Mouse (Mus musculus) skeletal muscle tissue, adult 2 months (tissue): Measurements from ENCODE around the gene Smad3.

Experiments used
- DNase-seq: peaks from one replicate; pipeline ENCODE4 v3.0.0-alpha.2; 2012; ENCODE audit warnings: low read depth, low spot score

Smad3 gene

DNA sequence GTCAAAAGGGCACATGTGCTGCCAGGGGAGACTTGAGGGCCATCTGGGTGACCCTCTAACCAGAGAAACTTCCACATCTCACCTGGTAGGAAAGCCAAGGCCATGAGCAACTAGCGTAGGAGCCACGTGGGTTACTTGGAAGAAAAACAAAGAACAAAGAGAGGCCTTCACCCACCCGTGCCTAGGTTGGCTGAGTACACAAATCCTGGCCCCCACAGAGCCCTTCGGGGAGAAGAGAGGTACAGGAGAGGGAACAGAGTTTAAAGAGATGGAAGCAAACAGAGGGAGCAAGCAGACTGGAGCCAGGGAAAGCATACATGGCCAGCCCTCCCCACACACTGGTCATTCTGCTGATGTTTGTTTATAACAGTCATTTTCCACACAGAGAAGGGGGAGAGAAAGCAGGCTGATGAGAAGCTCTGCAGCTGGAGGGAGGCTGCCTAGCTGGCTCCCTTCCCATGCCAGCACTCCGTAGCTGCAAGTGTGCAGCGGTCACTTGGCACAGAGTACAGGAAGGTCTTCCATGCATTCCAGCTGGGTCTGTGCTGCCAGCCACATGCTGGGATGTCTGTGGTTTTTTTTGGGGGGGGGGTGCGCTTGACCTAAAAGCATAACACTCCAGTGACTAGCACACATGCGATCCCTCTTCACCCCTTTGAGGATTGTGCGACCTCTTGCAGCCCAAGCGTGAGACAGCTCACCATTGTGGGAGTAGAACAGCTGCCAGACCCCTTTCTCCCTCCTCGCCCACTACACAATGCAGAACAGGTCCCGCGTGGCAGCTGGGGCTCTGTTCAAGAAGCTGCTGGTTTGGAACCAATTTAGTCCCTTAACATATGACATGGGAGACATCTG is 92.8 kb downstream of the Smad3 start:
- peak; percentile 53 for DNase-seq

DNA sequence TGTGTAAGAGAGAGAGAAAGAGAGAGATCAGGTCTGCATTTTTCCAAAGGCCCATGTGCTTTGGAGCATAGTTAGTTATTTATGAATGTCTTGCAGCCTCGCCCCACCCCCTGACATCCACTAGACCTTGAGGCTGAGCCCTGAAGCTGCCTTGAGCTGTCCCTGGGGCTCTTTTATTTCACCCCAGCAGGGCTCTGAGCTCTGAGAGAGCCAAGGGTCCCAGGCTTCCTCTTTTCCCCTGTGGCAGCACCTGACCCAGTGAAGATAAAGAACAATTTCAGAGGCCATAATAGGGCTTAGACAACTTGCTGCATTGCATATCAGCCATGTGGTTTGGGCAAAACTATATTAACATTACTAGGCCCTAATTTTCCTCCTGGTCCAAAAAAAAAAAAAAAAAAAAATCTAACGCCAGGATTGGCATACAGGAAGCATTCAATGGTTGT is 93.5 kb downstream of the Smad3 start:
- DNase-seq, result no peak

DNA sequence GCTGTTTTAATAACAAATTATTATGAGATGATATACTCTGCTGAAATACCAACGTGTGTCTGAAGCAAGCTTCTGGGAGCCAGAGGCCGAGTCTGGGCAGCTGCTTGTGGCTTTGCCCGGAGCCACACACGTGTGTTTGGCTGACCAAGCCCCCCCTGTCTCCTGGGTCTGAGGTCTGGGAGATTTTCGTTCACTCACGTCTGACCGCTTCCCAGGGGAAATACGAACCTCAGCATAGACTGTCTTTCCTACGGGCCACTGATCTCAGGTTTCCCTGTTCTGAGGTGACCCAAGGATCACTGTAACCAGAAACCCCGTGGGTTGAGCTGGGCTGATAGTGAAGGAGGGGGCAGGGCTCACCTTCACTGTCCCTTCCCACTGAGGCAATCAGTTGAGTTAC is 94.6 kb downstream of the Smad3 start:
- DNase-seq, result peak; percentile 91

DNA sequence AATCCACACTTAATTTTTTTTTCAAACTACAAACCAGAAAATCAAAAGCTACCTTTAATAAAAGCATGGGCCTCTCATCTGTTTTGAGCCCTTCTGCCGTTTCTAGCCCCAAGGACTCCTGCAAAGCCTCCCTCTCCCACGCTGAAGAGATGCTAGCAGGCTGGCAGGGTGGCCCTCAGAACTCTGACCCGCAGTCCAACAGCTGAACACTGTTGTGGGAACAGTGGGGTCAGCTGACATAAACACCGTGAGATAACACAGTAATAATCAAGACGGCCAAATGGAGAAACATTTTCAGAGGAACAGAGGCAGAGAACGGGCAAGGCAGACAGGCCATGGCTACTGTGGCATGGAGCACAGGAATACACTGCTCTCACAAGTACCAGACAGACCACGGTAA is 95.0 kb downstream of the Smad3 start:
- no peak for DNase-seq

DNA sequence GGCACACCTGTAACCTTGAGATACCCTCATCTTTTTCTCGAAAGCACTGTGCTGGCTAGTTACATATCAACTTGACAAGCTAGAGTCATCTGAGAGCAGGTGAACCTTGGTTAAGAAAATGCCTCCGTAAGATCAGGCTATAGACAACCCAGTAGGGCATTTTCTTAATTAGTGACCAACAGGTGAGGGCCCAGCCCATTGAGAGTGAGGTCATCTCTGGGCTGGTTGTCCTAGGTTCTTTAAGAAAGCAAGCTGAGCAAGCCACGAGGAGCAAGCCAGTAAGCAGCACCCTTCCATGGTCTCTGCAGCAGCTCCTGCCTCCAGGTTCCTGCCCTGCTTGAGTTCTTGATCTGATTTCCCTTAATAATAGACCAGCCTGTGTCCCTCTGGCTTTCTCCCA is 97.1 kb downstream of the Smad3 start:
- DNase-seq, result no peak

DNA sequence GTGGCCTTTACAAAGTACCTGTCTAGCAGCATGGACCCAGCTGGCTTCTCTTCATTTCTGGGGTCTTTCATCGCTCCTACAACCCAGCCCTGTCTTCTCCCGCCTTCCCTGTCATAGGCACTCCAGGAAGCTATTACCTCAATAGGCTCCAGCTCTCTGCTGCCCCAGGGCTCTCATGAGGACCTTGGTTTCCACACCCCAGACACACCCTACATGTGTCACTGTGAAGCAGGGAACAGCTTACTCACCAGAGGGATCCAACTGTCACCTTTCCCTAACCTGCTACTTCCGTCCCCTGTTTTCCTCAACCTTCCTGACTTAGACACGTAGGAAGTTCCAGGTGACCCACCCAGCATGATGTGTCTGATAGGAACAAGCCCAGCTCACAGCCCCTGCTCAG is 97.7 kb downstream of the Smad3 start:
- DNase-seq, result no peak

DNA sequence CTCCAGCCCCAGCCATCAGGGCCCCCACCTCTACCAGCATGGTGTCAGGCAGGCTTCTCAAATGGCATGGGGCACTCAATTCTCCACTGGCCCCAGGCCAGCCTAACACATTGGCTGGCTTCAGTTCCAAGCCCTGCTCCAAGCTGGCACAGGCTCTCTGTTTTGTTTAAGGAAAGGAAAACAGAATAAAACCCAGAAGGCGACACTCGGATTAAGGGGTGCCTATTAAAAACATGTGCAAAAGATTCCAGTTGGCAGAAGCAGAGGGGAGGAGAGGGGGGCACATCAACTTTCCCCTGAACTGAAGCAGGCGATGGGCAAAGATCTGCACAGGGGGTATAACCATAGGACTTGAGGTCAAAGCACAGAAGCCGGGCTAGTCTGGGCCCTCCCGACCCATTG is 98.8 kb downstream of the Smad3 start:
- peak; percentile 55 for DNase-seq

DNA sequence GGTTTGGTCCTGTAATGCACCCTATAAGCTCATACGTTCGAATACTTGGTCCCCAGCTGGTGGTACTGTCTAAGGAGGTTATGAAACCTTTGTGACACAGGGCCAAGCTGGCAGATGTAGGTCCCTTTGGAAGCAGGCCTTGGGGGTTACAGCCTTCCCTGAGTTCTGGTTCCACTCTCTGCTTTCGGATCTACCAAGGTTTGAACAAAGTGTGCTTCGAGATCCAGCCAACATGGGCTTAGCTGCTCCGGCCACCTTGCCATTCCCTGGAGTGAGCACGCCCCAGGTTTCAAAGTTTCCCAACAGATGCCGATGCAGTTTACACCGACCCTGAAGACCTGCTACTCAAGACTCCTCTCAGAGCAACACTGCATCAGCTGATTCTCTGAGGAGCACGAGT is 99.4 kb downstream of the Smad3 start:
- DNase-seq, result peak; percentile 58

DNA sequence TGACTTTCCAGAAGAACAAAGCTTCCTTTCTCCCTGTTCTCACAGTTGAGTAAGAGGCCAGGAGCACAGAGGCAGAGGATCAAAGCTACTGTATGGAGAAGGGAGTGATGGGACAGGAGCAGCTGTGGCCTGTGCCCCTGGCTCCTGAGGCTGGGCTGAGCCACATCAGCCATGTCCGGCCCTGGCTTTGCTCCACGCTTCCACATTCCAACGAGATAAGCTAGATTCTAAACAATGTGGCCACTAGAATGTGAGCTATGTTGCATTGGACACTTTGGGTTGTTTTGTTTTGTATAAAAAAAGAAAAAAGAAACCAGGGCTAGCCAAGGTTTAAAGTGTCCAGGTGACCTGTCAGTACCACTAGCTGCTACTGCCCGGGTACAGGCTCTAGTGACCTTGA is 100.6 kb downstream of the Smad3 start:
- DNase-seq, result no peak

DNA sequence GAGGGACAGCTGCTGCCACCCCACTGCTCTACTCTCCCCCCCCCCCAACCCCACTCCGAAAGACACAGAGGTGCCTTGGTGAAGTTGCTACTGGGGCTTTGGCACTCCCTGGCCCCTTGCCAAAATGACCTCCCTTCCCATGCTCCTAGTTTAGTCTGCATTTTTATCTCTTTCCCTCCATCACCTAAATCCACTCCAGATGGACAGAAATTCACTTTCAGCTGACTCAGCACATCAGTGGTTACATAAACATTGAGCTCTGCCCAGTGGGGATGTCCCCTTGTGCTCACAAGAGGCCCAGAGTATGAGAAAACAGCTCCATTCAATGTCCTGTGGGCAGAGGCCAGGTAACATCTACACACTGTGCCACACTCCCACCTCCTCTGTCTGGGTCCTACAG is 102.7 kb downstream of the Smad3 start:
- no peak for DNase-seq

DNA sequence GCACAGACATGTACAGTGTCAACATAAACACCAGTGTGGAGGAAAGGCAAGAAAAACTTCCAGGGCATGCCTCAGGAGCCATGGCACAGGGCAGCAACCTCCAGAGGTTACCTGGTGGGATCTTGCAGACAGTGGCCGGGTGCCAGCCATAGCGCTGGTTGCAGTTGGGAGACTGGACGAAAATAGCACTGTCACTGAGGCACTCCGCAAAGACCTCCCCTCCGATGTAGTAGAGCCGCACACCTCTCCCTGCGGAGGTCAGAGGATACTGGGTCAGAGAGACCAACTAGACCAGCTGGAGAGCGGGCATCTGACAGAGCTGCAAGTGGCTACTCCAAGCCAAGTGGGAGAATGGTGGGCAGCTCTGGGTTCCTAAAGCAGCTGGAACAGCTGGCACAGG is 103.2 kb downstream of the Smad3 start:
- DNase-seq, result no peak

DNA sequence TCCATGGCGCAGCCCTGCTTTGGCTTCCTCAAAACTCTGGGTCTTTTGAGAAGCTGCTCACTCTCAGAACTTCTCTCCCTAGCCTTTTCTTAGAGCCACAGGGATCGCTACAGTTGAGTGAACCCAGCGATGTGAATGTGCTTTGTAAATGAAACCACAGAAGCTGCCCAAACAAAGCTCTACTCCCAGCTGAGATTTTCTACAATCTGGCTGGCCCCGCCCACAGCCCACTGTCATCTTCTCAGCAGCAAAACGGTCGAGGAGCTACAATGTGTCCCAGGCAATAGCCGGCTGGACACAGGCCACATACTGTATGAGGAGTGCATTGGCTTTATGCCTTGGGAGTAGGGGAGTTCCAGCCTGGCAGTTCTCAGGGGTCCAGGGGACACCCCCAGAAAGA is 104.1 kb downstream of the Smad3 start:
- no peak for DNase-seq

DNA sequence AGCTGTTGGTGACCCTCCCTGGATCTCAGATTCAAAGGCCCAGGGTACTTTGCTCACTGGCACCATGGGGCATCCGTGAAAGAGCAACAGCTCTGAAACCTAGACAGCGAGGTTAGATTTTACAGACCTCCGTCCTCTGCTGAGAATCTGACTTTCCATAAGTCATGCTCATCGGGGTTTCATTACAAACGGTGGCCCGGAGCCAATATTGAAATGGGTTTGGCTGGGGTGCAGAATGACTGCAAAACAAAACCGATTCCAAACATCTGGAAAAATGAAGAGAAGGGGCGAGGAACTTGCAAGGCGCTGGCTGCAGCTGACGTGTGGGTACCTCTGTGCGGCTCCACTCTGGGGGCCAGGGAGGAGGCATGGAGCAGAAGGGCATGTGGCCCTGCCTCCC is 106.2 kb downstream of the Smad3 start:
- DNase-seq, result peak; percentile 71

DNA sequence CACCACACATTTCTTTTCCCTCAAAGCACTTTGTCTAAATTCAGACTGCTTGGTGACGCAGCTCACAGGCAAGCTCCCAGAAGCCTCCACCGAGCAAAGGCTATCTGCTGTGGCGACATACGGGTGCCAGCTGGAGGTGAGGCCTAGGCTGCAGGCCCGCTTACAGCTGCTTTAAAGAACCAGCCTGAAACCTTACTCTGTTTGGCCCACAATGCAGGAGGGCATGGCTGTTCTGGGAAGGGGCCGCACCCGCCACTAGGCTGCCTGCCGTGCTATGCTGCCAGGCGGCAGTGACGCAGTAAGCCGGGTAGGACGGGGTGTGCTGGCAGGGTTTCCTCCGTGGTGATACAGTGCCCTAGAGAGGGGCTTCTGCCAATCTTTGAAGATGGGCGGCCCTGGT is 106.9 kb downstream of the Smad3 start:
- peak; percentile 92 for DNase-seq

DNA sequence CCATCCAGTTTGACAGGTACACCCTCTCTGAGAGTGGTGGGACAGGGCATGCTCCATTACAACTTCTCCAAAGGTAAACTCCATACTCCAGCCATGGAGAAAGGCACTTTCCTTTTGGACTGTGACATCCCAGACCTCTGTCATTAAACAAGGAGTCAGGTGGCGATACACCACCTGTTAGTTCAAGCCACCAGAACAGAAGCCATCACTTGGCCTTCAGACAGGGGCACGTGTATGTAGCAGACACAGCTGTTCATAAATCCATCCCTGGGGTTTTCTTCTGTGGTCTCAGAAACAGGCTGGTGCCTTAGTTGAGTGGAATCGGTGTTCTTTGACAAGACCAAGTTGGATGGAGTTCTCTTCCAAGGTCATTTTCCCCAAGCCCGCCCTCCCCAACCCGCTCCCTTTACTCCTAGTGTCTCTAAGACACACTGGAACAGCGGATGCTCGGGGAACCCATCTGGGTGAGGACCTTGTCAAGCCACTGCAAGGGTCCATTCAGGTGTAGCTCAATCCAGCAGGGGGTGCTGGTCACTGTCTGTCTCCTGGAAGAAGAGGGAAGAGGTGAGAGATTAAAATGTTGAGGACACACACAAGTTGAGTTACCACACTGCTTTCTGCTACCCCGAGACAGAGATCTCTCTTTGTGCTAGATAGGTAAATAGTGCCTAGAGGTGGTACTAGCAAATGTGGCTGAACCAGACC is 107.8 kb downstream of the Smad3 start:
- no peak for DNase-seq

DNA sequence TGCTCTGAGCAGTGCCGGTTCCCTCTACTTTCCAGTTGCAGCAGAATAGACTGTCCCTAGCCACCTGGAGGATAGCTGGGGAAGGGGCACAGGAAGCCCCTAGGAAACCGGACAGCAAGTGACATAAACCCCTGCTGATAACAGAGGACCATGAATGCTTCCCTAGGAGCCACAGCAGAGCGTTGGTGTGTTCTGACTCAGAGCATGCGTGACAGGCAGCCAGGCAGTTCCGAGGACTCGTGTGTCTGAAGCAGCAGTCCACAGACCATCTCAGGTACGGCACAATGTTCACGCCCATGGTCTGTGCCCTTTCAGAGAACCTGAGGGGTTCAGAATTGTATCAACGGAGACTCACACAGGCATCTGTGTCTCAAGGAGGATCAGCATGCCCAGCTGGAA is 109.3 kb downstream of the Smad3 start:
- no peak for DNase-seq

DNA sequence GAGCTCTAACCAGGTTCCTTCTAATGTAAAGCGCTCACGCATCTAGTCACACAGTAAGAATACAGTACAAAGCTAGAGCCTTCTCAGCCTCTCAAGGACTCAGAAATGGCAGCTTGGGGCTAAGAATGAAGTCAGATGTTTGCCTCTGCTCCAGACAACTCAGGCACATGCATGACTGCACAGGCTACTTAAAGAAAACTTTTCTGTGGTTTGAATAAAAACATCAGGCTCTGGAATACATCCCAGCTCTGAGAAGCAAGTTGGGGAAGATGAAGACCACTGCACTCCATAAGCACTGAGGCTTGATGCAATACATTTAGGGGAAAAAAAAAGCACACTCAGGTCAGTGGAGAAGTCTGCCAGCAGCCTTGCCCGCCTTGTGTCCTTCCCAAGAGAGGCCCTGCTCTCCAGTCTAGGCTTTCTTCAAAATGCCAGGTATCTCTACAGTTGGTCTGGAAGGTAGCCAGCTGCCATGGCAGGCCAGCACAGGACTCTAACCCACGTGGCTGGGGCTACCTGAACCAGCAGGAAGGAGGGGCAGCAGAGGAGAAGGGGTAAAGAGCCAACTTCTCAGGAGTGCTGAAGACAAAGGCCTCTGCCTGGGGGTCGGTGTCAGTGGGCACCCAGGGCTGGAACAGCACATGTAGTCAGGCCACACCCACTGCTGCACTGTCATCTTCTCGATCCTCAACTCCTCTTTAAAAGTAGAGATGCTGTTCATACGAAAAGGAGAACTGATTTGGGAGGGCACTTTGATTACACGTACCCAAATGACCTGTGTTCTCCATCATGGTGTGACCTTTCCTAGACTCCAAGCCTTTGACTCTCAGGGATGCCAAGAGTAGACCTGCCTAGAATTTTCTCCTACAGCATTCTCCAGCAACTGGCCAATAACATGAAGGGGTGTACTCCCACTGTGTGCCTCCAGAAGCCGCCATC is 109.9 kb downstream of the Smad3 start:
- no peak for DNase-seq

DNA sequence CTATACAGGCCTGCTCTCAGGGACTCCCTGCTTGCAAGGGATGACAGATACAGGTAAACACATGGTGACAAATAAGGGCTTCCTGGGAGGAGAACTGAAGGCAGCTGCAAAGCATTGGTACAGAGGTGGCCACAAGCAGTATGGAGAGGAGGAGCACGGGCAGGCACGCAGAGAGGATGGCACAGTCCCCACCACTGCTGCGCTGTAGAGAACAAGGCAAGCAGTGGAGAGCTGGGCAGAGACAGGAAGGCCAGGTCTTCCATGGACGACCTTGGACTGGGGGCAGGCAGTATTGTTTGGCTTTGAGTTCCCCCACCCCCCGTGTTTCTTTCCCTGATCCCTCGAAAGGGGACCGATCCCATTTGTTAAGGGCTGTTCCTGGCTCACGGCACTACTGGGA is 112.7 kb downstream of the Smad3 start:
- DNase-seq, result no peak

DNA sequence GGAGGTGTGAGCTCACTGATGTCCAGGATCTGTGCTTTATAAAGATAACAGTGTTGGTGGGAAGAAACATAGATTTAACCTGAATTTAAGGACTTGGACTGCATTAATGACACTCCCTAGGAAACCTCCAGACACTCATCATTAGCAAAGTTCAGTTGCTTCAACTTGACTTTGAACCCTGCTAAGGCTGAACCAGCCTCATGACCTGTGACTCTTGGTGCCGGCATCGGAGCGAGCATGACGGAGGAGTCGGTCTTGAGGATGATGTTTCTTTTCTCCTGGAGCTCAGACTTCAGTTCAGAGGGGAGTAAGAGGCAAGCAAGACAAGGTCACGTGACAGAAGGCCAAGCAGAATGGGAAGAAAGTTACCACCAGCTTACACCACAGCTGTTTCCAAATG is 113.8 kb downstream of the Smad3 start:
- DNase-seq, result no peak

DNA sequence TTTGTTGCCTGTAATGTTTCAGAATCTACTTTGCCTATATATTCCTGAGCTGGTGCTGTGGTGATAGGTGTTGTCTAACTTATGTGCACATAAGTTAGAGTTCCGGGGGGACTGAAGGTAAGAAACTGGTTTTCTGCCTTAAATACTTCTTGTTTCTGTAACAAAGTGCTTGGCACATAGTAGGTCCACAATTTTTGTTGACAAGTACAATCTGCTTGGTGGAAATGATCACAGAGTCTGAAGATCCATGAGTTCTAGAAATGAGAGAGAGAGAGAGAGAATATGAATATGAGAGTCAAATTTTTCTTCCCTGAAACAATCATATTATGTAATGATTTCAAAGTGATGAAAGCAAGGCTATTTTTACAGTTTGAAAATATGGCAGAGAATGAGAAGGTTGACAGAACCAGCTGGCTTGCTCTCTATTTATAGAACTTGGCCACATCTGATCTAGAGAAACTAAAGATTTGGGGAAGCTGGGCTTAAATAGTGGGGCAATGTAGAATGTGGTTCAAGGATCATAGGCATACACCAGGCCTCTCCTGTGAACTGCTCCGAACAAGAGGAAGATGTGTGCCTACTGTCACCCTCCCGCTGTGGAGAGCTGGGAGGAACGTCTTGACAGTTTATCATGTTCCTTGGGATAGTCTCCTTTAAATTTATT is 115.7 kb downstream of the Smad3 start:
- no peak for DNase-seq

DNA sequence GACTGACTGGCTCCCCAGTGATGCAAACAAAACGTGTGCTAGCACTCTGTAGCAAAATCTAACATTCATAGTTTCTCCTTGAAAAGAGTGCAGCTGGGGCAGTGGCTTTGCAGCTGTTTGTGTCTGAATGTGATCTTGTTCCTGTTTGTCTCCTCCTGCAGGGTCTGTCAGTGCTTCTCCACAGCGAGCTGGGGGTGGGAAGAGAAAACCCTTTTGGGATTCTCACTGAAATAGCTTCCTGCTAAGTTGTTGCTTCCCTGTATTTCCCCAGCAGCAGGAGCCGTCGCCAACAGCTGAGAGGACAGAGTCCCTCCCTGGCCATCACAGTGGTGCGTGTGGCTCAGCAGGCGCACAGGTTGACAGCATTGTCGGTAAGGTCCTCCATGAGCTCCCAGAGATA is 121.7 kb downstream of the Smad3 start:
- no peak for DNase-seq

DNA sequence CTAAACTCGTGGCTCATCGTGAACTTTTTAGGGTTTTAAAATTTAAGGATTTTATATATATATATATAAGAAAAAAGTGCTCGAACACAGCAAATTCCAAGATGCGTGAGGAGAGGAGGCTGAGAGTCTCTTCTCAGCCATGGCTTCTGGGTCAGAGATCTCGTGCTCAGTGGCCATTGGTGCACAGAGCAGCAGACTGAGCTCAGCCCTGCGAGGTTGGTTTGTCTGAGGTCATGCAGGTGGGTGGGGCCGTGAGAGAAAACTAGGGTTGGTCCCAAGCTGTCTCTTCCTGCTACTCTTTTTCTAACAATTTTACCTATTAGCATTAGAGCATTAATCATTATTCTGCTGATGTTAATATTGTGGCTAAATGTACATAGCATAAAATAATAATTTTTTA is 124.5 kb downstream of the Smad3 start:
- DNase-seq, result no peak
